Mouse (Mus musculus) cerebellum, adult 11 months (tissue): Measurements from ENCODE around the gene Kcnk5.

Experiments used
- DNase-seq: peaks from one replicate; pipeline ENCODE4 v3.0.0; 2022

The Kcnk5 gene

DNA sequence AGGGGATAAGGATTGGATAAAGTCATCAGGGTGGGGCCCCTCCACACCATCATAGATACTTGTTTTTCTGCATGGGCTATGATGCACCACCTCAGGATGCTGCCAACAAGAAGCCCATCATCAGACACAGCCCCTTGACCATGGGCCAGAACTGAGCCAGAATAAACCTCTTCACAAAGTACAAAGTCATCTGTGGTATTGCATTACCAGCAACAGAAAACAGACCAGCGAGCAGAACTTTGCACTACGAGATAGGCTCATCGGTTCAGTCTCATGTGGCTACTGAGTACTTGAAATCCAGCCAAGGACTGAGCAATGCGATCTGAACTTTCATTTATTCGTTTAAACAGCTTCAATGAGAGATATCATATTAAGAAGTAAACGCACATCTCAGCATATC, 18.9 kb downstream of the Kcnk5 start:
- DNase-seq = no peak

GRCm38 (mm10) chr14:20158727-20159681, 22.6 kb downstream of the Kcnk5 start:
- no peak for DNase-seq

- no peak for DNase-seq
Measured at GRCm38 (mm10) chr14:20157595-20157994, 24.0 kb downstream of the Kcnk5 start.

DNA sequence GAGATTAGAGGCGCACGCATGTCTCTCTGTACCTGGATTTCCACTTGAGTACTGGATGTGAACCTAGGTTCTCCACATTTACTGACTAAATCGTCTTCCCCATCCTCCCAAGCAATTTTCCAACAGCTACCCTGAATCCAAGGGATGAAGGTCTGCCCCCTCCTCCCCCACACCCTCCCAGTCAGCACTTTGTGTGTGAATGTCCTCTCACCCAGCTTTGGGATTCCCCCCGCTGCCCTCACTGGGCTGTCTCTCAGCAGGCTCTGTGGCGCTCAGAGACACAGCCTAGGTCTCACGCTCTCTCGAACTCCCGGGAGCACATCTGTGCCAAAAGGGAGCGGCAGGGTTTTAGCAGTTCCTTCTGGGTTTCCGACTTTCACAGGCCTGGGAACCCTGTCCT, 25.9 kb downstream of the Kcnk5 start:
- no peak for DNase-seq

DNA sequence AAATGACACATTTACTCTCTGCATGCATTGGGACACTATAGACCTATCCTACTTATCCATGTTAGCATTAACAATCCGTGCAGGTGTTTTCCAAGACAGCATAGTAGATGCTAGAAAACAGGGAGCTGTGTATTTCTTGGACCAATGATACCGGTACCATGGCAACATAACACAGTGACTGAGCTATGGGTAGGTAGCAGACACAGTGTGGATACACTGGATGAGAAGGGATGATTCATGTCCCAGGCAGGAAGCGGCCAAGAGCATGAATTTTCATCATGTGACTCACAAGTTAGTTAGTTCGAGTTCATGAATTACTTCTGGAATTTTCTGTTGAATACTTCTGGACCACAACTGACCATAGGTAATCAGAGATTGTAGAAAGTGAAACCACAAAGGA, 26.7 kb downstream of the Kcnk5 start:
- no peak for DNase-seq

DNA sequence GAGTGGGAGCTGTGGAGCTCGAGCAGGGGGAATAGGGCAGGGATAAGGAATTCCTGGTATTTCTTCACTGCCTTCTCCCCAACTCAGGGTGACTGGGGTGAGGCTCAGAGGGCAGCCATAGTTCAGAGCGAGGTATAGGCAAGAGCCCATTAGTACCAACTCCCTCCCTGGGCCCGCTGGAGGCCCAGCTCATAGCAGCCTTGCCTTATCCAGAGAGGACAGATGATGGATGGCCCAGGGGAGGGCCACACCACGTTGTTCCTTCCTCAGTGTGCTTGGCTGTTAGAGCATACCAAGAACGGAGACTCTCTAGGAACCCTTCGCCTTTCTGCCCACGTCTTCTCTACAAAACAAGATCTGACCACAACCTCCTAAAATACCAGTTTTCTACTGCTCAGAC, 27.4 kb downstream of the Kcnk5 start:
- no peak for DNase-seq

GRCm38 (mm10) chr14:20149127-20150080, 32.2 kb downstream of the Kcnk5 start:
- DNase-seq = no peak

- no peak for DNase-seq
Measured at GRCm38 (mm10) chr14:20148514-20148913, 33.1 kb downstream of the Kcnk5 start.

- no peak for DNase-seq
Measured at GRCm38 (mm10) chr14:20147854-20148253, 33.8 kb downstream of the Kcnk5 start.

DNA sequence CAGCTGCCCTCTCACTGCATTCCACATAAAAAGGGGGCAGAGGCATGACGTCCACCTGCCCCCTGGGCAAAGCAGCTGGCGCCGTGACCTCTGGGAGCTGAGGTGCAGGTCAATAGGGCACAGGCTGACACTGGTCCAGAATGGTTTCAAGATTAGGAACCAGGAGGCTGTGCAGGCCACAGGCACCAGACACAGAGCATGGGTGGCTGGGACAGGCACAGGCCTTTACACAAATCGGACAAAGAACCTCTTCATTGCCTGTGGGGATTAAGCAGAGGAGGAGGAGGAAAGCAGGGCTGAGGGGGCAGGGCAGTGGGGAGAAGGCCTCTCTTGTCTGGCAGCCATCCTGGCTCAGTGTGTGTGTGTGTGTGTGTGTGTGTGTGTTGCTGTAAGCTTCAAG, 37.5 kb downstream of the Kcnk5 start:
- DNase-seq = peak; percentile 1

GRCm38 (mm10) chr14:20138484-20139355, 42.9 kb downstream of the Kcnk5 start, which contains the start of gene Saysd1:
Saysd1 (minus strand) TSS chr14:20138534.
- DNase-seq = no peak

DNA sequence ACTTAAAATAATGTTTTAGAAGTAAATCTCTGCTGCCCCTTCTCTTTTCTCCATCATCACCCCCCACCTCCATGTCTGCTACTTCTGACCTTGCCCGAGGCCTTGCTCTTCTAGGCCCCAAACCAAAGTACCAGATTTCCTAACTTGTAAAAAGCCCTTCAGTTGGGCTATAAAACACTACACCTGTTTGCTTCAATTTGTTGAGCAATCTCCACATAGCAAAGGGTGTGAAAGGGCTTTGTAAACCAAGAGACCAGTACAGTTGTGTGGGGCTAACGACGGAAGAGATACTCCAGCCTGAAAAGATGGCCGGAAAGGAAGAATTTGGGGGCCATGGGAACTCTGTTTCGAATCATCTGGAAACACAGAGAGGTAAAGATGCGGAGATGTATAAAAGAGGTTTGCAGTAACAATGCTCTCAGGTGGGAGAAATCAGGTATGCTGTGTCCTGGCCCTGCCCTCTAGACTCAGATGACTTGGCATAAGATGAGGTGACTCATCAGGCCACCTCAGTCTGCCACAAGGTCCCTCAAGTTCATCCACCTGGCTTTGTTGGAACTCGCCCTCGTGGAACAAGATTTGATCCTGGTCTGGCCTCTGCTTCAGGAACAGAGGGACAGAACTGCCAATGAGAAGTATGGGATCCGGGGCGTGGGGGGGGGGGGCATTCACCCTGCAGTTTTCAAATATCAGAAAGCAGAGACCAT, 46.5 kb downstream of the Kcnk5 start:
- DNase-seq = no peak

GRCm38 (mm10) chr14:20128162-20128561, 53.4 kb downstream of the Kcnk5 start:
- DNase-seq = no peak

DNA sequence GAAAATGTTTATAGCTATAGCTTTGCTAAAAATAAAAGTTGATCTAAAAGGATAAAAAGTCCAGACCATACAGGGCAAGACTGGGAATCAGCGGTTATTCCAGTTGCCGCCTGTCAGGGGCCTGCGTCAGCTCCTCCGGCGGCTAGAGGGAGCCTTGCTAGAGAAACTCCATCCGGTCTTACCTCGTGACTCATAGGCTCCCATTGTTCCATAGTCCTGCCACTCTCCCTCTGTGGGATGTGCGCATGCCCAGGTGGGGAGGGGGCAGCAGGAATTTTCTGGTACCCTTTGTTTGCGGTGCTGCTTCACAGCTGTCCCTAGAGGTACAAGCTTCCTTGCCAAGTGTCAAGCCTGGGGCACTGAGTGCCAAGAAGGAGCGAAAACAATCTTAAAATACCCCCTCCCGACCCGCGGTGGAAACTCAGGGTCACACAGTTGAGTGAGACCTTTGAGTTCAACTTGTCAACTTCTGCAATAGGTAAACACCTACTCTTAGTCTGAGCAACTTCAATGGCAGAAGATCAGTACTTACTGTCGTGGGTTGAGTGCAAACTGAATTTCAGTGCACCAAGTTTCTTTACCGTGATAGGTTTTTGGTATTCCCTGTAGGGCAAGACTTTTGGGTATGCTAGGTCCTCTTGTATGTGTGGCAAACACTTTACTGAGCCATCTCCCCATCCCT, 54.1 kb downstream of the Kcnk5 start:
- DNase-seq = no peak

DNA sequence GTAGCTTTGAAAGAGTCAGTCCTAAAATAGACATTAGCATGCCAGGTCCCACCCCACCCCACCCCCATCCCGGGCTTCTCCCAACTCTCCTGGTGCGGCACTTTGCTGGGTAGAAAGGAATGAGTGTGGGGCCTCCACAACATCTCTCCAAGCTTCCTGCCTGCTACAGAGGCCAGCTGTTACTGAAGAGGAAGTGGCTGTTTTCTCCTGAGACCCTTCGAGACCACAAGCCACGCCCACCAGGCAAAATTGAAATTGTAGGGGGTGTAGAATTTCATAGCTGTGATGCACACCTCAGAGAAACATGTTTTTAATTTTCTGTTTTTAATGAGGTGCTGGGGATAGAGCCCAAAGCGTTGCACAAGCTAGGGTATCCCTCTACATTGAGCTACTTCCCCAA, 60.7 kb downstream of the Kcnk5 start:
- no peak for DNase-seq

- no peak for DNase-seq
Measured at GRCm38 (mm10) chr14:20120012-20120411, 61.6 kb downstream of the Kcnk5 start.

DNA sequence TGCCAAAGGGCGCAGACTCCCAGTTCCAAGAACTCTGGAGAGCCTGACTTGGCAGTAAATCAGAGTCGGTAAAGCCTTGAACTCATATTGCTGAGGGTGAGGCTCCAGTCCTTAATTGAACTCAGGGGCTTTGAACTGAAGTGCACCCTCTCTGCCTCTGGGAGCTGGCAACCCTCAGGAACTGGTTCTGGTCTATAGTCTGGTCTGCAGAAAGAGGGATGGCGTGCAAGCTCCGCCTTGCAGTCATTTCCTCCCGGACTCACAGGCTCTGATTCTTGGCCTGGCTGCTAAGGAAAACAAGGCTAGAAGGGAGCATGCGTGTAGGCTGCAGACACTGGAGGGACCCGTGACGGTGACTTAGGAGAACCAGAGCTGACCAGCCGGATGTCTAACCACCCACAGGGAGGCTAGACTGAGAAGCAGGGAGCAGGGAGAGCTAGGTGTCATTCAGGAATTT, 65.4 kb downstream of the Kcnk5 start:
- DNase-seq = no peak

GRCm38 (mm10) chr14:20114951-20115350, 66.7 kb downstream of the Kcnk5 start:
- DNase-seq = no peak

DNA sequence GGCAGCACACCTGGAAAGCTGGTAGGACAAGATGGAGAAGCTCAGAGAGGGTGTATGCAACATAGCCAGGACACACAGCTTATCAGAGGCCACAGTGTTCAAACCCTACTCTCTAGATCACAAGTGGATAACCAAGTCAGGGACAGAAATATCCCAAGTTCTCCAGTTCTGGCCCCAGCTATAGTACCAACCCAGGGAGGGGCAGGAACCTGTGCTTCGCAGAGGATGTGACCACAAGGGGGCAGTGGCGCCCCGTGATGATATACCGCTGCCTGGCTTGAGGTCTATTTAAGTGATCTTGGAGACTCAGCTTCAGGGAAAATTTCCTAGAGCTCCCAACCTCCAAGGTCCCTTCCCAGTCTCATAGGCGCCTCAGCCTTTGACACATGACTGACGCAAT, 67.6 kb downstream of the Kcnk5 start:
- DNase-seq = peak; percentile 41

- no peak for DNase-seq
Measured at GRCm38 (mm10) chr14:20113189-20113961, 68.2 kb downstream of the Kcnk5 start.
